Mouse (Mus musculus) limb, embryonic 14.5 days (tissue): ENCODE data around the gene Ms4a1. TPM values are rescaled to one million over a fixed set of nuclear protein-coding genes. Genes with fewer than 3 reads are reported as not detected.
"Not testable (repeated sequence)": the region's sequence is repeated elsewhere in the genome, so short reads cannot be mapped to it uniquely, and the experiment has no call there.

Experiments
- ATAC-seq: fragments of 200-750 bp; cut with Nextera tagmentation; 2 replicates; pipeline ENCODE4 v1.8.0; 2017; ENCODE audit warnings: low read depth, moderate number of reproducible peaks, moderate TSS enrichment; ENCODE audit not compliant: low FRiP score
- DNase-seq: peaks from one replicate; pipeline ENCODE4 v3.0.0-alpha.2; 2015; ENCODE audit warnings: low spot score
- H3K27ac ChIP-seq: fragments of 300-500 bp; sonication (generic); replicated peaks from 2 replicates; pipeline ENCODE4 v1.5.1; 2014; ENCODE audit warnings: low read depth, mild to moderate bottlenecking, low read length, moderate library complexity, mixed read lengths
- H3K27me3 ChIP-seq: fragments of 300-500 bp; sonication (generic); 2 replicates; pipeline ENCODE4 v1.6.1; 2014; ENCODE audit warnings: low read length, mixed read lengths; ENCODE audit not compliant: control insufficient read depth, insufficient read depth
- H3K36me3 ChIP-seq: fragments of 300-500 bp; sonication (generic); 2 replicates; pipeline ENCODE4 v1.6.1; 2014; ENCODE audit warnings: mild to moderate bottlenecking, low read length, moderate library complexity, mixed read lengths; ENCODE audit not compliant: control insufficient read depth, insufficient read depth
- H3K4me1 ChIP-seq: fragments of 300-500 bp; sonication (generic); 2 replicates; pipeline ENCODE4 v1.6.1; 2014; ENCODE audit warnings: antibody characterized with exemption, low read length, mixed read lengths; ENCODE audit not compliant: control insufficient read depth, insufficient read depth
- H3K4me2 ChIP-seq: fragments of 300-500 bp; sonication (generic); replicated peaks from 2 replicates; pipeline ENCODE4 v1.6.1; 2014; ENCODE audit warnings: low read depth, mild to moderate bottlenecking, low read length, moderate library complexity; ENCODE audit not compliant: severe bottlenecking
- H3K4me3 ChIP-seq: fragments of 300-500 bp; sonication (generic); replicated peaks from 2 replicates; pipeline ENCODE4 v1.5.1; 2014; ENCODE audit warnings: low read length
- H3K9ac ChIP-seq: fragments of 300-500 bp; sonication (generic); 2 replicates; pipeline ENCODE4 v1.6.1; 2014; ENCODE audit warnings: mild to moderate bottlenecking, low read depth, low read length, moderate library complexity; ENCODE audit not compliant: severe bottlenecking
- H3K9me3 ChIP-seq: fragments of 300-500 bp; sonication (generic); 2 replicates; pipeline ENCODE4 v1.6.1; 2016; ENCODE audit warnings: low read length; ENCODE audit not compliant: control insufficient read depth
- POLR2A ChIP-seq: fragments of 200-500 bp; IDR thresholded peaks from 2 replicates; pipeline ENCODE4 v1.8.0; 2012; ENCODE audit warnings: inconsistent platforms, mild to moderate bottlenecking, moderate library complexity, borderline replicate concordance; ENCODE audit not compliant: insufficient read depth, insufficient read length; ENCODE audit errors: extremely low read depth
- WGBS: fragments of 180-500 bp; shearing (Covaris S2); extraction: QIAGEN DNeasy Blood & Tissue Kit; methylation state at CpG from one replicate; pipeline ENCODE4 v1.1.7; 2014; 5-methylcytosine and 5-hydroxymethylcytosine counted together
- polyA plus RNA-seq, 2 experiments: library from polyadenylated mRNA; depleted of rRNA in 1 of 2; stranded (reverse) in 1 of 2; unstranded in 1 of 2; fragments of >200 nt; fragmentation: Nextera tagmentation in 1 of 2; extraction: Ambion mirVana in 1 of 2; gene quantifications; 2 replicates each; pipeline versions ENCODE4 v1.2.1 to v1.2.3; 2012 to 2014

Gene Ms4a1
- polyA plus RNA-seq, 2 experiments: not detected

GRCm38 (mm10) chr19:11264602-11265185 is 1.3 kb downstream of the Ms4a1 start:
- Histone ChIP-seq H3K4me2 (no peak overlapping the region), H3K4me1 (no peaks in the 10 kb centered on the region), H3K9ac (no peak overlapping the region), H3K27ac (no peak overlapping the region), H3K4me3 (no peak overlapping the region), H3K36me3 (no peaks in the 10 kb centered on the region), H3K9me3 (no peaks in the 10 kb centered on the region), H3K27me3 (no peaks in the 10 kb centered on the region)
- DNase-seq (no peak), ATAC-seq (no peak)
- TF ChIP-seq POLR2A: no peak
- 76% methylated on average over 9 of the region's 9 CpGs for WGBS

- H3K4me3 ChIP-seq: no peak overlapping the region
- H3K27ac ChIP-seq: no peak overlapping the region
- no peaks in the 10 kb centered on the region for H3K4me1 ChIP-seq
- no peak for TF ChIP-seq POLR2A
- 83% methylated on average over 3 of the region's 3 CpGs for WGBS
- DNase-seq (no peak), ATAC-seq (no peak)
- no peaks in the 10 kb centered on the region for H3K9me3 ChIP-seq
- H3K4me2 ChIP-seq: no peak overlapping the region
- no peaks in the 10 kb centered on the region for H3K36me3 ChIP-seq
- H3K9ac ChIP-seq: no peak overlapping the region
- no peaks in the 10 kb centered on the region for H3K27me3 ChIP-seq
Observed at GRCm38 (mm10) chr19:11263549-11263948, 2.5 kb downstream of the Ms4a1 start.

- not testable (repeated sequence) for H3K36me3 ChIP-seq, H3K9me3 ChIP-seq, H3K4me3 ChIP-seq, H3K9ac ChIP-seq, DNase-seq, H3K27me3 ChIP-seq, ATAC-seq, H3K27ac ChIP-seq, H3K4me1 ChIP-seq, H3K4me2 ChIP-seq
- 78% methylated on average over 4 of the region's 4 CpGs for WGBS
Observed at GRCm38 (mm10) chr19:11262932-11263331, 3.1 kb downstream of the Ms4a1 start.

GRCm38 (mm10) chr19:11261522-11261921 is 4.5 kb downstream of the Ms4a1 start:
- Histone ChIP-seq H3K27ac (no peak overlapping the region), H3K4me2 (no peak overlapping the region), H3K9me3 (no peaks in the 10 kb centered on the region), H3K27me3 (no peaks in the 10 kb centered on the region), H3K36me3 (no peaks in the 10 kb centered on the region), H3K4me3 (no peak overlapping the region), H3K9ac (no peak overlapping the region), H3K4me1 (no peaks in the 10 kb centered on the region)
- ATAC-seq: no peak
- no peak for TF ChIP-seq POLR2A
- WGBS: 89% methylated on average over 2 of the region's 2 CpGs
- no peak for DNase-seq

- Histone ChIP-seq H3K36me3 (no peaks in the 10 kb centered on the region), H3K9me3 (no peaks in the 10 kb centered on the region), H3K4me1 (no peaks in the 10 kb centered on the region), H3K4me2 (no peak overlapping the region), H3K4me3 (no peak overlapping the region), H3K27ac (no peak overlapping the region), H3K9ac (no peak overlapping the region), H3K27me3 (no peaks in the 10 kb centered on the region)
- no peak for ATAC-seq
- no peak for TF ChIP-seq POLR2A
- DNase-seq: no peak
Observed at GRCm38 (mm10) chr19:11244230-11244629, 21.8 kb downstream of the Ms4a1 start.

DNA sequence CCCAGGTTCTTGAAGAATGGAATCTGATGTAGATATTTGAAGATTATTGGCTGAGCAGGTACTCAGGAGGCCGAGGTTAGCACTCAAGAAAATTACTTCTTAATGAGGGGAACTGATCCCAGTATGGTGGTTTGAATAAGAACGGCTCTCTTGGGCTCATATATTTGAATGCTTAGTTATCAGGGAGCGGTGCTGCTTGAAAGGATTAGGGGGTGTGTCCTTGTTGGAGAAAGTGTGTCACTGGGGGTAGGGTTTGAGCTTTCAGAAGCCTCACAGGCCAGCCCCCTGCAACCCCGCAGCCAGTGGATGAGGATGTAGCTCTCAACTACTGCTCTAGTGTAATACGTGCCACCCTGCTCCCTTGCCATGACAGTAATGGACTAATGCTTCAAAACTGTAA is 23.5 kb downstream of the Ms4a1 start:
- 57% methylated on average over 5 of the region's 5 CpGs for WGBS
- DNase-seq (no peak), ATAC-seq (no peak)
- Histone ChIP-seq H3K4me3 (no peak overlapping the region), H3K9me3 (no peaks in the 10 kb centered on the region), H3K4me2 (no peak overlapping the region), H3K4me1 (no peaks in the 10 kb centered on the region), H3K36me3 (no peaks in the 10 kb centered on the region), H3K27ac (no peak overlapping the region), H3K27me3 (no peaks in the 10 kb centered on the region), H3K9ac (no peak overlapping the region)
- TF ChIP-seq POLR2A: no peak
